Mouse (Mus musculus) ES-E14 (cell line): ENCODE results near the gene Lhfpl5.

ENCODE experiments used
- CHD2 ChIP-seq: IDR thresholded peaks from 2 replicates; pipeline ENCODE4 v1.6.1; 2014; ENCODE audit warnings: mild to moderate bottlenecking, low read depth, low read length, inconsistent platforms
- HCFC1 ChIP-seq: IDR thresholded peaks from 2 replicates; pipeline ENCODE4 v1.6.1; 2012; ENCODE audit warnings: low read length, inconsistent platforms, borderline replicate concordance; ENCODE audit not compliant: insufficient read depth
- MAFK ChIP-seq: IDR thresholded peaks from 2 replicates; pipeline ENCODE4 v1.6.1; 2014; ENCODE audit warnings: mild to moderate bottlenecking, low read depth, low read length, inconsistent platforms; ENCODE audit not compliant: insufficient read depth
- ZC3H11A ChIP-seq: IDR thresholded peaks from 2 replicates; pipeline ENCODE4 v1.6.1; 2012; ENCODE audit warnings: low read depth, mild to moderate bottlenecking, inconsistent platforms, low read length, borderline replicate concordance
- ZNF384 ChIP-seq: IDR thresholded peaks from 2 replicates; pipeline ENCODE4 v1.6.1; 2012; ENCODE audit warnings: low read depth, low read length, inconsistent platforms

- TF ChIP-seq MAFK (no peak), ZNF384 (no peak), CHD2 (no peak), HCFC1 (no peak), ZC3H11A (no peak)
Observed at GRCm38 (mm10) chr17:28549111-28549510, 26.3 kb upstream of the Lhfpl5 start, which contains the start of gene Clpsl2.
